Mouse (Mus musculus) olfactory bulb, adult 2 months (tissue): Measurements from ENCODE around the gene E330017A01Rik. TPM values are rescaled to one million over a fixed set of nuclear protein-coding genes. Genes with fewer than 3 reads are reported as not detected.

Experiments
- H3K27ac ChIP-seq: fragments of 200-500 bp; 2 replicates; pipeline ENCODE4 v1.5.1; 2012; ENCODE audit warnings: low read depth, low read length; ENCODE audit not compliant: insufficient read depth
- H3K4me1 ChIP-seq: fragments of 200-500 bp; 2 replicates; pipeline ENCODE4 v1.6.1; 2012; ENCODE audit warnings: low read length; ENCODE audit not compliant: control insufficient read depth, insufficient read depth
- H3K4me3 ChIP-seq: fragments of 200-500 bp; 2 replicates; pipeline ENCODE4 v1.5.1; 2012; ENCODE audit warnings: mild to moderate bottlenecking, low read depth, low read length, moderate library complexity; ENCODE audit not compliant: insufficient read depth
- CTCF ChIP-seq: fragments of 200-500 bp; IDR thresholded peaks from 2 replicates; pipeline ENCODE4 v1.5.1; 2012; ENCODE audit warnings: low read depth, mild to moderate bottlenecking, low read length, moderate library complexity; ENCODE audit not compliant: insufficient read depth
- POLR2A ChIP-seq: fragments of 200-500 bp; IDR thresholded peaks from 2 replicates; pipeline ENCODE4 v1.6.1; 2012; ENCODE audit warnings: mild to moderate bottlenecking, low read depth, low read length, moderate library complexity; ENCODE audit not compliant: insufficient read depth
- WGBS: fragments of 180-500 bp; shearing (Covaris S2); methylation state at CpG from one replicate; pipeline ENCODE4 v1.1.7; 2018; 5-methylcytosine and 5-hydroxymethylcytosine counted together
- polyA plus RNA-seq: library from polyadenylated mRNA; stranded (reverse); fragments of >200 nt; gene quantifications from 2 replicates; pipeline ENCODE4 v1.2.4, GENCODE M21; 2012; ENCODE audit warnings: low replicate concordance; ENCODE audit not compliant: missing spikeins, insufficient read depth, insufficient read length

Gene E330017A01Rik
- polyA plus RNA-seq, 1 experiment: not detected

GRCm38 (mm10) chr16:58635866-58636265 lies 2.7 kb downstream of the E330017A01Rik start:
- no peak for TF ChIP-seq POLR2A
- no peak for TF ChIP-seq CTCF
- WGBS: 46% methylated on average over 2 of the region's 2 CpGs
- Histone ChIP-seq H3K27ac (no peak overlapping the region), H3K4me3 (no peak overlapping the region), H3K4me1 (no peaks in the 10 kb centered on the region)

- H3K4me1 ChIP-seq: no peaks in the 10 kb centered on the region
Measured at GRCm38 (mm10) chr16:58629736-58630135, 8.8 kb downstream of the E330017A01Rik start.

GRCm38 (mm10) chr16:58628968-58629367 lies 9.6 kb downstream of the E330017A01Rik start:
- no peak overlapping the region for H3K27ac ChIP-seq
- WGBS: 94% methylated on average over 5 of the region's 5 CpGs
- no peaks in the 10 kb centered on the region for H3K4me1 ChIP-seq
- TF ChIP-seq POLR2A (no peak), CTCF (no peak)
- H3K4me3 ChIP-seq: no peak overlapping the region

More at GRCm38 (mm10) chr16:58629736-58630135, 8.8 kb downstream of the E330017A01Rik start:
- no peak for TF ChIP-seq CTCF
- TF ChIP-seq POLR2A: no peak
- Histone ChIP-seq H3K27ac (no peak overlapping the region), H3K4me3 (no peak overlapping the region)
- WGBS: 51% methylated on average over 2 of the region's 2 CpGs

- no peaks in the 10 kb centered on the region for H3K4me1 ChIP-seq
- 100% methylated on average over 2 of the region's 2 CpGs for WGBS
- no peak overlapping the region for H3K27ac ChIP-seq
- TF ChIP-seq POLR2A: no peak
- no peak for TF ChIP-seq CTCF
- no peak overlapping the region for H3K4me3 ChIP-seq
Measured at GRCm38 (mm10) chr16:58628336-58628680, 10.2 kb downstream of the E330017A01Rik start.

- H3K27ac ChIP-seq: no peak overlapping the region
- TF ChIP-seq POLR2A (no peak), CTCF (no peak)
- no peak overlapping the region for H3K4me3 ChIP-seq
- WGBS: 95% methylated on average over 4 of the region's 4 CpGs
- H3K4me1 ChIP-seq: no peaks in the 10 kb centered on the region
Measured at GRCm38 (mm10) chr16:58627597-58628335, 10.8 kb downstream of the E330017A01Rik start.

- Histone ChIP-seq H3K4me1 (no peaks in the 10 kb centered on the region), H3K4me3 (no peak overlapping the region), H3K27ac (no peak overlapping the region)
- WGBS: 77% methylated on average over 6 of the region's 6 CpGs
- TF ChIP-seq CTCF (no peak), POLR2A (no peak)
Measured at GRCm38 (mm10) chr16:58623944-58624343, 14.6 kb downstream of the E330017A01Rik start.

- 91% methylated on average over 4 of the region's 4 CpGs for WGBS
- Histone ChIP-seq H3K4me3 (no peak overlapping the region), H3K4me1 (no peaks in the 10 kb centered on the region), H3K27ac (no peak overlapping the region)
- TF ChIP-seq CTCF: no peak
- TF ChIP-seq POLR2A: no peak
Measured at GRCm38 (mm10) chr16:58623114-58623513, 15.4 kb downstream of the E330017A01Rik start.

GRCm38 (mm10) chr16:58622377-58622776 lies 16.2 kb downstream of the E330017A01Rik start:
- Histone ChIP-seq H3K4me3 (no peak overlapping the region), H3K4me1 (no peaks in the 10 kb centered on the region), H3K27ac (no peak overlapping the region)
- WGBS: 93% methylated on average over 3 of the region's 3 CpGs
- TF ChIP-seq POLR2A (no peak), CTCF (no peak)

- TF ChIP-seq CTCF (no peak), POLR2A (no peak)
- Histone ChIP-seq H3K4me1 (no peaks in the 10 kb centered on the region), H3K4me3 (no peak overlapping the region), H3K27ac (no peak overlapping the region)
Measured at GRCm38 (mm10) chr16:58617346-58617745, 21.2 kb downstream of the E330017A01Rik start.

- no peak for TF ChIP-seq POLR2A
- TF ChIP-seq CTCF: no peak
- 90% methylated on average over 6 of the region's 6 CpGs for WGBS
- Histone ChIP-seq H3K27ac (no peak within 1 kb of the TSS), H3K4me1 (no peaks in the 10 kb centered on the region), H3K4me3 (no peak within 1 kb of the TSS)
Measured at GRCm38 (mm10) chr16:58616878-58617277, 21.7 kb downstream of the E330017A01Rik start, which contains the start of gene Gm813. Gene Gm813, minus strand, starts transcription at chr16:58616978.
